Mouse (Mus musculus) liver, embryonic 12.5 days (tissue): Measurements from ENCODE around the gene Fgf4. TPM values are rescaled to one million over a fixed set of nuclear protein-coding genes. Genes with fewer than 3 reads are reported as not detected.

ENCODE experiments used
- ATAC-seq: fragments of 200-750 bp; cut with Nextera tagmentation; 2 replicates; pipeline ENCODE4 v1.8.0; 2017; ENCODE audit warnings: moderate number of reproducible peaks, mild to moderate bottlenecking, moderate library complexity
- H3K27ac ChIP-seq: fragments of 300-500 bp; sonication (generic); 2 replicates; pipeline ENCODE4 v1.5.1; 2016; ENCODE audit warnings: mild to moderate bottlenecking
- H3K27me3 ChIP-seq: fragments of 300-500 bp; sonication (generic); replicated peaks from 2 replicates; pipeline ENCODE4 v1.6.1; 2016; ENCODE audit warnings: mild to moderate bottlenecking, moderate library complexity
- H3K36me3 ChIP-seq: fragments of 300-500 bp; sonication (generic); 2 replicates; pipeline ENCODE4 v1.6.1; 2016; ENCODE audit warnings: mild to moderate bottlenecking, moderate library complexity
- H3K4me1 ChIP-seq: fragments of 300-500 bp; sonication (generic); 2 replicates; pipeline ENCODE4 v1.6.1; 2016
- H3K4me2 ChIP-seq: fragments of 300-500 bp; sonication (generic); 2 replicates; pipeline ENCODE4 v1.6.1; 2016; ENCODE audit warnings: mild to moderate bottlenecking, moderate library complexity
- H3K4me3 ChIP-seq: fragments of 300-500 bp; sonication (generic); 2 replicates; pipeline ENCODE4 v1.5.1; 2016; ENCODE audit warnings: mild to moderate bottlenecking, moderate library complexity
- H3K9ac ChIP-seq: fragments of 300-500 bp; sonication (generic); 2 replicates; pipeline ENCODE4 v1.6.1; 2016; ENCODE audit warnings: mild to moderate bottlenecking, moderate library complexity
- H3K9me3 ChIP-seq: fragments of 300-500 bp; sonication (generic); replicated peaks from 2 replicates; pipeline ENCODE4 v1.6.1; 2016; ENCODE audit warnings: mild to moderate bottlenecking, moderate library complexity
- WGBS: fragments of 180-500 bp; shearing (Covaris S2); methylation state at CpG from one replicate; pipeline ENCODE4 v1.1.7; 2016; ENCODE audit not compliant: insufficient replicate concordance; 5-methylcytosine and 5-hydroxymethylcytosine counted together
- polyA plus RNA-seq: library from polyadenylated mRNA; unstranded; fragments of >200 nt; fragmentation: Nextera tagmentation; extraction: Ambion mirVana; gene quantifications from 2 replicates; pipeline ENCODE4 v1.2.1, GENCODE M21; 2016

The Fgf4 gene
- polyA plus RNA-seq, result not detected in 2 replicates

GRCm38 (mm10) chr7:144847067-144847466 lies at the start of gene Fgf4:
Gene Fgf4 (plus strand): TSS chr7:144847367.
- H3K27me3 ChIP-seq, result peaks cover 78% of the 10 kb centered on the region
- no peaks in the 10 kb centered on the region for H3K9me3 ChIP-seq

GRCm38 (mm10) chr7:144798471-144798870 lies 48.7 kb upstream of the Fgf4 start:
- Histone ChIP-seq H3K27ac (no peak overlapping the region), H3K4me1 (no peaks in the 10 kb centered on the region), H3K9ac (no peak overlapping the region), H3K4me3 (no peak overlapping the region), H3K27me3 (peaks cover 66% of the 10 kb centered on the region), H3K4me2 (no peak overlapping the region), H3K36me3 (no peaks in the 10 kb centered on the region), H3K9me3 (no peaks in the 10 kb centered on the region)
- 21% methylated on average over 1 of the region's 1 CpGs for WGBS
- ATAC-seq, result no peak

More at GRCm38 (mm10) chr7:144847067-144847466, at the start of gene Fgf4:
- no peaks in the 10 kb centered on the region for H3K36me3 ChIP-seq
- H3K4me1 ChIP-seq, result no peaks in the 10 kb centered on the region
- no peak within 1 kb of the TSS for H3K9ac ChIP-seq
- H3K4me2 ChIP-seq, result no peak within 1 kb of the TSS
- ATAC-seq, result no peak
- no peak within 1 kb of the TSS for H3K4me3 ChIP-seq
- no peak within 1 kb of the TSS for H3K27ac ChIP-seq

- Histone ChIP-seq H3K4me3 (no peak overlapping the region), H3K9ac (no peak overlapping the region), H3K36me3 (no peaks in the 10 kb centered on the region), H3K27me3 (peaks cover 27% of the 10 kb centered on the region), H3K27ac (no peak overlapping the region), H3K9me3 (no peaks in the 10 kb centered on the region), H3K4me2 (no peak overlapping the region), H3K4me1 (peaks cover 39% of the 10 kb centered on the region)
- ATAC-seq, result no peak
- 61% methylated on average over 6 of the region's 6 CpGs for WGBS
Measured at GRCm38 (mm10) chr7:144807036-144807435, 40.1 kb upstream of the Fgf4 start.

- Histone ChIP-seq H3K4me2 (no peak overlapping the region), H3K9ac (peak overlapping the region; percentile 12; the same call in 1 of the 2 replicates), H3K27ac (peak overlapping the region; percentile 10; the same call in 1 of the 2 replicates), H3K4me3 (no peak overlapping the region), H3K9me3 (no peaks in the 10 kb centered on the region), H3K27me3 (peaks cover 16% of the 10 kb centered on the region), H3K36me3 (no peaks in the 10 kb centered on the region), H3K4me1 (peaks cover 46% of the 10 kb centered on the region)
- ATAC-seq, result peak; percentile 91
- 30% methylated on average over 4 of the region's 4 CpGs for WGBS
Measured at GRCm38 (mm10) chr7:144807976-144808577, 39.1 kb upstream of the Fgf4 start.

- no peak overlapping the region for H3K27ac ChIP-seq
- ATAC-seq, result no peak
- no peaks in the 10 kb centered on the region for H3K36me3 ChIP-seq
- H3K9ac ChIP-seq, result no peak overlapping the region
- H3K4me3 ChIP-seq, result no peak overlapping the region
- H3K27me3 ChIP-seq, result peaks cover 6% of the 10 kb centered on the region; the same call in 1 of the 2 replicates
- WGBS, result 49% methylated on average over 4 of the region's 4 CpGs
- H3K4me2 ChIP-seq, result no peak overlapping the region
- peaks cover 46% of the 10 kb centered on the region for H3K4me1 ChIP-seq
- no peaks in the 10 kb centered on the region for H3K9me3 ChIP-seq
Measured at GRCm38 (mm10) chr7:144811521-144811920, 35.6 kb upstream of the Fgf4 start.

- Histone ChIP-seq H3K4me1 (no peaks in the 10 kb centered on the region), H3K36me3 (no peaks in the 10 kb centered on the region), H3K9ac (no peak overlapping the region), H3K4me2 (no peak overlapping the region), H3K4me3 (no peak overlapping the region), H3K9me3 (peaks cover 7% of the 10 kb centered on the region; the same call in 1 of the 2 replicates), H3K27me3 (peaks cover 62% of the 10 kb centered on the region), H3K27ac (no peak overlapping the region)
- no peak for ATAC-seq
- WGBS, result 54% methylated on average over 7 of the region's 7 CpGs
Measured at GRCm38 (mm10) chr7:144821901-144822300, 25.3 kb upstream of the Fgf4 start.

- no peak for ATAC-seq
- H3K36me3 ChIP-seq, result no peaks in the 10 kb centered on the region
- WGBS, result 79% methylated on average over 2 of the region's 2 CpGs
- H3K4me2 ChIP-seq, result no peak overlapping the region
- no peak overlapping the region for H3K4me3 ChIP-seq
- no peak overlapping the region for H3K9ac ChIP-seq
- peaks cover 83% of the 10 kb centered on the region for H3K27me3 ChIP-seq
- H3K4me1 ChIP-seq, result no peaks in the 10 kb centered on the region
- H3K9me3 ChIP-seq, result no peaks in the 10 kb centered on the region
- H3K27ac ChIP-seq, result no peak overlapping the region
Measured at GRCm38 (mm10) chr7:144823988-144824387, 23.2 kb upstream of the Fgf4 start.

- Histone ChIP-seq H3K27me3 (peaks cover 88% of the 10 kb centered on the region), H3K4me1 (no peaks in the 10 kb centered on the region), H3K4me2 (no peak overlapping the region), H3K27ac (no peak overlapping the region), H3K9me3 (no peaks in the 10 kb centered on the region), H3K9ac (no peak overlapping the region), H3K4me3 (no peak overlapping the region), H3K36me3 (no peaks in the 10 kb centered on the region)
- ATAC-seq, result no peak
- 68% methylated on average over 11 of the region's 11 CpGs for WGBS
Measured at GRCm38 (mm10) chr7:144828369-144828768, 18.8 kb upstream of the Fgf4 start.

GRCm38 (mm10) chr7:144837891-144838488 lies 9.2 kb upstream of the Fgf4 start, which contains the start of gene Fgf3:
Gene Fgf3 (plus strand): TSS chr7:144838083.
- WGBS, result 3% methylated on average over 43 of the region's 43 CpGs
- Histone ChIP-seq H3K27me3 (peaks cover 98% of the 10 kb centered on the region), H3K9ac (no peak within 1 kb of the TSS), H3K27ac (no peak within 1 kb of the TSS), H3K4me1 (peaks cover 14% of the 10 kb centered on the region), H3K36me3 (no peaks in the 10 kb centered on the region), H3K4me3 (peak within 1 kb of the TSS; percentile 24), H3K9me3 (no peaks in the 10 kb centered on the region), H3K4me2 (peak within 1 kb of the TSS; percentile 59)
- ATAC-seq, result no peak

GRCm38 (mm10) chr7:144838522-144839503 lies 8.4 kb upstream of the Fgf4 start:
- 1% methylated on average over 94 of the region's 94 CpGs for WGBS
- peak overlapping the region; percentile 24 for H3K4me3 ChIP-seq
- no peak overlapping the region for H3K27ac ChIP-seq
- H3K9me3 ChIP-seq, result no peaks in the 10 kb centered on the region
- H3K9ac ChIP-seq, result no peak overlapping the region
- H3K4me2 ChIP-seq, result peak overlapping the region; percentile 59
- H3K36me3 ChIP-seq, result no peaks in the 10 kb centered on the region
- no peak for ATAC-seq
- peaks cover 99% of the 10 kb centered on the region for H3K27me3 ChIP-seq
- H3K4me1 ChIP-seq, result peaks cover 14% of the 10 kb centered on the region

GRCm38 (mm10) chr7:144846158-144846557 lies 1.0 kb upstream of the Fgf4 start:
- Histone ChIP-seq H3K36me3 (no peaks in the 10 kb centered on the region), H3K9ac (no peak overlapping the region), H3K9me3 (no peaks in the 10 kb centered on the region), H3K4me3 (no peak overlapping the region), H3K27ac (no peak overlapping the region), H3K27me3 (peaks cover 80% of the 10 kb centered on the region), H3K4me2 (no peak overlapping the region), H3K4me1 (no peaks in the 10 kb centered on the region)
- ATAC-seq, result no peak
- 11% methylated on average over 4 of the region's 4 CpGs for WGBS

GRCm38 (mm10) chr7:144851321-144851720 lies 4.2 kb downstream of the Fgf4 start:
- Histone ChIP-seq H3K27ac (no peak overlapping the region), H3K27me3 (peaks cover 73% of the 10 kb centered on the region), H3K9ac (no peak overlapping the region), H3K9me3 (no peaks in the 10 kb centered on the region), H3K36me3 (no peaks in the 10 kb centered on the region), H3K4me2 (no peak overlapping the region), H3K4me1 (no peaks in the 10 kb centered on the region), H3K4me3 (no peak overlapping the region)
- WGBS, result 45% methylated on average over 3 of the region's 3 CpGs
- ATAC-seq, result no peak
